Mouse (Mus musculus) limb, embryonic 12.5 days (tissue): Measurements from ENCODE around the gene Simc1. TPM values are rescaled to one million over a fixed set of nuclear protein-coding genes. Genes with fewer than 3 reads are reported as not detected.

Source experiments
- ATAC-seq: fragments of 200-750 bp; cut with Nextera tagmentation; 2 replicates; pipeline ENCODE4 v1.8.0; 2017; ENCODE audit warnings: low read depth, moderate TSS enrichment; ENCODE audit not compliant: insufficient number of reproducible peaks, insufficient read depth, low FRiP score, low TSS enrichment
- H3K27ac ChIP-seq: fragments of 300-500 bp; sonication (generic); 2 replicates; pipeline ENCODE4 v1.5.1; 2016; ENCODE audit warnings: mild to moderate bottlenecking, moderate library complexity
- H3K27me3 ChIP-seq: fragments of 300-500 bp; sonication (generic); 2 replicates; pipeline ENCODE4 v1.6.1; 2016; ENCODE audit warnings: mild to moderate bottlenecking, moderate library complexity
- H3K36me3 ChIP-seq: fragments of 300-500 bp; sonication (generic); 2 replicates; pipeline ENCODE4 v1.6.1; 2016; ENCODE audit warnings: mild to moderate bottlenecking, moderate library complexity
- H3K4me1 ChIP-seq: fragments of 300-500 bp; sonication (generic); replicated peaks from 2 replicates; pipeline ENCODE4 v1.6.1; 2016
- H3K4me2 ChIP-seq: fragments of 300-500 bp; sonication (generic); 2 replicates; pipeline ENCODE4 v1.6.1; 2016; ENCODE audit warnings: mild to moderate bottlenecking, moderate library complexity
- H3K4me3 ChIP-seq: fragments of 300-500 bp; sonication (generic); replicated peaks from 2 replicates; pipeline ENCODE4 v1.5.1; 2016; ENCODE audit warnings: mild to moderate bottlenecking
- H3K9ac ChIP-seq: fragments of 300-500 bp; sonication (generic); replicated peaks from 2 replicates; pipeline ENCODE4 v1.6.1; 2016; ENCODE audit warnings: mild to moderate bottlenecking, moderate library complexity
- H3K9me3 ChIP-seq: fragments of 300-500 bp; sonication (generic); 2 replicates; pipeline ENCODE4 v1.6.1; 2016; ENCODE audit warnings: mild to moderate bottlenecking, moderate library complexity
- WGBS: fragments of 180-500 bp; shearing (Covaris S2); methylation state at CpG from one replicate; pipeline ENCODE4 v1.1.7; 2016; 5-methylcytosine and 5-hydroxymethylcytosine counted together
- polyA plus RNA-seq: library from polyadenylated mRNA; unstranded; fragments of >200 nt; fragmentation: Nextera tagmentation; extraction: Ambion mirVana; gene quantifications from 2 replicates; pipeline ENCODE4 v1.2.1, GENCODE M21; 2016

Simc1 gene
- polyA plus RNA-seq, 1 experiment from 2014 or later = 18.5 TPM

GRCm38 (mm10) chr13:54568380-54568779, 64.8 kb downstream of the Simc1 start:
- Histone ChIP-seq H3K4me2 (no peak overlapping the region), H3K27ac (no peak overlapping the region), H3K4me3 (no peak overlapping the region), H3K4me1 (peaks cover 7% of the 10 kb centered on the region), H3K27me3 (peaks cover 6% of the 10 kb centered on the region), H3K9me3 (no peaks in the 10 kb centered on the region), H3K36me3 (0 out of 2 replicates have a peak, but pooled peaks cover 4% of the 10 kb centered on the region), H3K9ac (no peak overlapping the region)
- no peak for ATAC-seq
- WGBS = 44% methylated on average over 5 of the region's 5 CpGs

- 46% methylated on average over 1 of the region's 1 CpGs for whole genome bisulfite sequencing
- H3K9me3 ChIP-seq = no peaks in the 10 kb centered on the region
Observed at GRCm38 (mm10) chr13:54569282-54569681, 65.7 kb downstream of the Simc1 start.

GRCm38 (mm10) chr13:54570736-54571135, 67.2 kb downstream of the Simc1 start:
- no peak overlapping the region for H3K9ac ChIP-seq
- WGBS = 74% methylated on average over 4 of the region's 4 CpGs
- ATAC-seq = no peak

More at GRCm38 (mm10) chr13:54569282-54569681, 65.7 kb downstream of the Simc1 start:
- peaks cover 9% of the 10 kb centered on the region for H3K27me3 ChIP-seq
- no peaks in the 10 kb centered on the region for H3K36me3 ChIP-seq
- no peak for ATAC-seq
- H3K9ac ChIP-seq = no peak overlapping the region
- no peak overlapping the region for H3K4me2 ChIP-seq
- no peak overlapping the region for H3K27ac ChIP-seq
- peaks cover 2% of the 10 kb centered on the region for H3K4me1 ChIP-seq
- no peak overlapping the region for H3K4me3 ChIP-seq

GRCm38 (mm10) chr13:54571637-54572036, 68.1 kb downstream of the Simc1 start:
- H3K27me3 ChIP-seq = peaks cover 9% of the 10 kb centered on the region
- H3K4me2 ChIP-seq = no peak overlapping the region
- H3K4me3 ChIP-seq = no peak overlapping the region
- no peak overlapping the region for H3K9ac ChIP-seq
- H3K36me3 ChIP-seq = peaks cover 7% of the 10 kb centered on the region; the same call in 1 of the 2 replicates
- no peak for ATAC-seq
- H3K4me1 ChIP-seq = peaks cover 9% of the 10 kb centered on the region
- no peaks in the 10 kb centered on the region for H3K9me3 ChIP-seq
- 0 out of 2 replicates have a peak overlapping the region, but pooled peaks have one; percentile 41 for H3K27ac ChIP-seq
- WGBS = 39% methylated on average over 2 of the region's 2 CpGs

More at GRCm38 (mm10) chr13:54570736-54571135, 67.2 kb downstream of the Simc1 start:
- Histone ChIP-seq H3K27ac (no peak overlapping the region), H3K9me3 (no peaks in the 10 kb centered on the region), H3K36me3 (no peaks in the 10 kb centered on the region), H3K4me1 (peaks cover 1% of the 10 kb centered on the region), H3K27me3 (peaks cover 9% of the 10 kb centered on the region), H3K4me3 (no peak overlapping the region), H3K4me2 (no peak overlapping the region)

GRCm38 (mm10) chr13:54572621-54573020, 69.0 kb downstream of the Simc1 start:
- Histone ChIP-seq H3K27me3 (peaks cover 9% of the 10 kb centered on the region), H3K9me3 (no peaks in the 10 kb centered on the region), H3K4me3 (no peak overlapping the region), H3K4me1 (peaks cover 9% of the 10 kb centered on the region), H3K36me3 (peaks cover 17% of the 10 kb centered on the region), H3K27ac (no peak overlapping the region), H3K4me2 (no peak overlapping the region), H3K9ac (no peak overlapping the region)
- ATAC-seq = no peak
- WGBS = 84% methylated on average over 4 of the region's 4 CpGs

- Histone ChIP-seq H3K36me3 (peaks cover 40% of the 10 kb centered on the region), H3K27ac (peak within 1 kb of the TSS; percentile 85), H3K9ac (peak within 1 kb of the TSS; percentile 91), H3K4me2 (peak within 1 kb of the TSS; percentile 91), H3K27me3 (peaks cover 9% of the 10 kb centered on the region), H3K4me3 (peak within 1 kb of the TSS; percentile 93), H3K4me1 (peaks cover 9% of the 10 kb centered on the region), H3K9me3 (no peaks in the 10 kb centered on the region)
- ATAC-seq = peak; percentile 89
- under 1% methylated on average over 55 of the region's 55 CpGs for WGBS
Observed at GRCm38 (mm10) chr13:54574854-54575481, 71.4 kb downstream of the Simc1 start, which contains the start of gene Arl10. TSS of gene Arl10 (plus strand) at chr13:54575015.

- H3K36me3 ChIP-seq = peaks cover 46% of the 10 kb centered on the region
- 3% methylated on average over 19 of the region's 19 CpGs for WGBS
- peak overlapping the region; percentile 91 for H3K9ac ChIP-seq
- H3K4me1 ChIP-seq = peaks cover 9% of the 10 kb centered on the region
- H3K4me3 ChIP-seq = peak overlapping the region; percentile 93
- H3K4me2 ChIP-seq = peak overlapping the region; percentile 91
- peaks cover 9% of the 10 kb centered on the region for H3K27me3 ChIP-seq
- ATAC-seq = no peak
- peak overlapping the region; percentile 85 for H3K27ac ChIP-seq
- no peaks in the 10 kb centered on the region for H3K9me3 ChIP-seq
Observed at GRCm38 (mm10) chr13:54575489-54575888, 71.9 kb downstream of the Simc1 start.

- Histone ChIP-seq H3K27me3 (peaks cover 6% of the 10 kb centered on the region), H3K9ac (no peak overlapping the region), H3K4me3 (no peak overlapping the region), H3K4me1 (peaks cover 9% of the 10 kb centered on the region), H3K4me2 (no peak overlapping the region), H3K9me3 (no peaks in the 10 kb centered on the region), H3K36me3 (peaks cover 70% of the 10 kb centered on the region), H3K27ac (no peak overlapping the region)
- WGBS = 90% methylated on average over 21 of the region's 21 CpGs
- no peak for ATAC-seq
Observed at GRCm38 (mm10) chr13:54577652-54578507, 74.3 kb downstream of the Simc1 start.

GRCm38 (mm10) chr13:54581385-54581784, 77.8 kb downstream of the Simc1 start:
- 81% methylated on average over 2 of the region's 2 CpGs for WGBS
- H3K36me3 ChIP-seq = peaks cover 100% of the 10 kb centered on the region
- no peak overlapping the region for H3K27ac ChIP-seq
- no peak overlapping the region for H3K9ac ChIP-seq
- H3K4me3 ChIP-seq = no peak overlapping the region
- no peaks in the 10 kb centered on the region for H3K9me3 ChIP-seq
- ATAC-seq = no peak
- H3K4me1 ChIP-seq = peaks cover under 1% of the 10 kb centered on the region; the same call in 1 of the 2 replicates
- no peak overlapping the region for H3K4me2 ChIP-seq
- no peaks in the 10 kb centered on the region for H3K27me3 ChIP-seq

GRCm38 (mm10) chr13:54582126-54582525, 78.5 kb downstream of the Simc1 start:
- Histone ChIP-seq H3K4me2 (no peak overlapping the region), H3K36me3 (peaks cover 99% of the 10 kb centered on the region), H3K4me1 (no peaks in the 10 kb centered on the region), H3K27ac (0 out of 2 replicates have a peak overlapping the region, but pooled peaks have one; percentile 17), H3K9me3 (no peaks in the 10 kb centered on the region), H3K27me3 (no peaks in the 10 kb centered on the region), H3K9ac (no peak overlapping the region), H3K4me3 (no peak overlapping the region)
- ATAC-seq = no peak
- WGBS = 81% methylated on average over 10 of the region's 10 CpGs

GRCm38 (mm10) chr13:54582860-54583259, 79.3 kb downstream of the Simc1 start:
- H3K36me3 ChIP-seq = peaks cover 99% of the 10 kb centered on the region
- no peaks in the 10 kb centered on the region for H3K9me3 ChIP-seq
- ATAC-seq = no peak
- 89% methylated on average over 5 of the region's 5 CpGs for WGBS
- no peak overlapping the region for H3K4me2 ChIP-seq
- H3K27me3 ChIP-seq = no peaks in the 10 kb centered on the region
- no peaks in the 10 kb centered on the region for H3K4me1 ChIP-seq
- no peak overlapping the region for H3K9ac ChIP-seq
- H3K27ac ChIP-seq = no peak overlapping the region
- H3K4me3 ChIP-seq = no peak overlapping the region
